Mouse (Mus musculus) cerebellum, adult 11 months (tissue): ENCODE measurements around the gene Sox2.

Source experiments
- DNase-seq: peaks from one replicate; pipeline ENCODE4 v3.0.0; 2022

Sox2 gene

GRCm38 (mm10) chr3:34660542-34661290 lies 10.5 kb downstream of the Sox2 start:
- no peak for DNase-seq

- no peak for DNase-seq
Measured at GRCm38 (mm10) chr3:34661341-34662007, 11.3 kb downstream of the Sox2 start.

GRCm38 (mm10) chr3:34662008-34662711 lies 12.0 kb downstream of the Sox2 start:
- no peak for DNase-seq

DNA sequence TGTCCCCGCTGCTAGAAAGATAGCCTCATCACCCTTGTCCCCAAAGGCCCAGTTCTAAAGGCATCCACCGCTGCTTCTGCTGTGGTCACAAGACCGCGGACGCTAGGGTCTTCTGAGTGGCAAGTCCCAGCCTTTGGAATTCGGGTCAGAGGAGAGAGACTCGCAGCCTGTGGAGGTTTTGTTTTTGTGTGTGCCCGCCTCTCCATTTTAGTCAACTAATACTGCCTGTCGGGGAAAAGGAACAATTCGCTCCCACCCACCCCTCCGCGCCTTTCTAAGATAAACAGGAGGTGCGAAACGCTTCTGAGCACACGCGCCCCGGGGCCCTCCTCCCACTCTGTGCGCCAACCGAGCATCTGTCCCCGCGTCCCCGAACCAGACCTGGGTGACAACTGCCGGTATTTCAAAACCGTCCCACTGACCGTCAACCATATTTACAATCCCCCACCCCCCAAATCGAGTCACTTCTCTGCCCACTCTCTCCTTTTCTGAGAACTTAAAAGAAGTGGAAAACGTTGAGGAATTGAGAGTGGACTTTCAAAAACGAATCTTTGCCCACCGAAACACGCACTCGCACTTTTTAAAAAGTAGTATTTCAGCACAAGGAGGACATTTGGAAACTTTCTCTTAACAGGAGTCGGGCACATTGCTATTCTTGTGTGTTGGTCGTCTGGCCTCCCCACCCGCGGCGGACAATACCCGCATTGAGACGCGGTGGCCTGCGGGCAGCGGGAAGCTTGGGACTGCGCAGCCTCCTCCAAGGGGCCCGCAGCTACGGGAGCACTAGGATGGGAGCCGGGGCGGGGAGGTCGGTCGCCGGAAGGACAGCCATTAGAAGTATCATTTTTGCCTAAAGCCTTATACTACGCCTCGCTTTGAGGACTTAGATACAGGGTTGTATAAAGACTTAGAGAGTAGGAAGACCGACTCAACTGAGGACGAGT lies 12.8 kb downstream of the Sox2 start:
- DNase-seq = no peak

DNA sequence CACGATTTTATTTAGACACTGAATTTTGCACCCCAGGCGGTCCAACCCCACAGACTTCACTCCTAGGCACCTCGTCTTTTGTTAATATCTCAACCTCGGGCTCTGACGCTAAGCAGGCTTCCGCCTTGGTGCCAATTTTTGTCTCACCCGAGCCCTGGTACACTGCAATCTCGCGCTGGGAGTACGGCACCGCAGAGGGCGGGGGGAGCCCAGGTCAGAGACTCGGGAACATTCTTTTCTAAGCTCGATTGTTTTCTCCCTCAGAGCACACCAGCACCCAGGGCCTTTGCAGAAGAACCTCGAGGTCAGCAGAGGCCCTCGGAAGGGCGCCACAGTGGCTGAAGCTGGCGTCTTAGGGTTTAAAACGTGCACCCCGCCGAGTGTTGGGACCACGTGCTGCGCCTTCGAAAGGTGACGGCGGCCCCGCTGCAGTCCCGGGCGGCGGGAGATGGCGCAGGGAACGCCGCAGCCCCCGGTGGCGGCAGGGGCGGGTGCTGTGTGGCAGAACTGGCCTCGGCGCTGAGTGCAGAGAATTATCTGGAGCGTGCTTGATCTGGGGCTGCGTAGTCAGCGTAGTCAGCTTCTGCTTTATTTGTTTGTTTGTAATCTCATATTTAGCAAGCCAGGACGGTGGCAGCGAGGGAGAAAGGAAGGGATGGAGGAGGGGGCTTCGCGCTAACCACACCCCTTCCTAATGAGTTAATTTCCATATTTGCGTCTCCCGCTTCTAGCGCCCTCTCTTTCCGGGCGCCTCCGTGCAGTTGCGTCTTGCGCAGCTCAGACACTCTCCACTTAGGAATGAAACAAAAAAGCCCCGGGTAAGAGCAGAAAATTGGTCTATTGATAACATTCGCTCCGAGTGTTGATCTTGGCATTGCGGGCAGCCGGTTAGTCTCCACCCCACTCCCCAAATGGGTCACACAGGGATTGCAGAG lies 13.8 kb downstream of the Sox2 start:
- DNase-seq = no peak

DNA sequence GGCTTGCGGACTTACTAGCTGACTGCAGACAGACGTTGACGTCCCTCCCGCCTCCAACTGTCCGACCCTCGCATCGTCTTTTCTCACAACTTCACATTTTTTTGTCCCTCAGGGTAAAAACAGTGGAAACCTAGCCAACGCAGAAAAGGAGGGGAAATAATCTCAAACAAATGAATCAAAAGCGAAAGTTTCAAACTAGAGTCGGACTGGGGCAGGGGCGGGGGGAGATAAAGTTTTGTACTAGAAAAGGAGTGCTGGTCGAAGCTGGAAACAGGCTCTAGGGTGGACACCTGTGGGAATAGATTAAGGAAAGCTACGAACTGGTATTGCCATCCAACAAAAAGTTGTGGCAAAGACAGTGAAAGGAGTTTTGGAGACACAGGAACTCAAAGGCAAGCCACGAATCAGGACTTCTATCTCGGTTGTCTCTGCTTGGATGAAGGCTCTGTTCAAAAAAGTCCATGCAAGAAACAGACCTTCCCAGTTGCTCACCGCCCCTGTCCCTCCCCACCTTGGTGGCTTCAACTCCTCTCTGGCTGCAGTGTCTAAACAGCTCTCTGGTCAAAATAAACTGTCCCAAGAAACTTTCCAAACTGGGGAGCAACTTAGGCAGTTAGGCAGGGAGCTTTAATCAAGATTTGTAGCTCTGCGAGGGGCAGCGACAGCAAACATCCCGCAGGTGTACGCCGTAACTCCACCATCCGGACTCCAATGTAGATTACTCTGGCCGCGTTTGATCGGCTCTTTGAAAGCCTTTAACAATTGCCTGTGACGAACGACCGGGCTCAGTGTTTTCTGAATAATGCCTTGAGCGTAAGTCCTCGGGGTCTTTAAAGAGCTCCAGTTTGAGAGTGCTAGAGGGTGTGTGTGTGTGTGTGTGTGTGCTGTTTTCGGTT lies 14.7 kb downstream of the Sox2 start:
- DNase-seq = no peak

DNA sequence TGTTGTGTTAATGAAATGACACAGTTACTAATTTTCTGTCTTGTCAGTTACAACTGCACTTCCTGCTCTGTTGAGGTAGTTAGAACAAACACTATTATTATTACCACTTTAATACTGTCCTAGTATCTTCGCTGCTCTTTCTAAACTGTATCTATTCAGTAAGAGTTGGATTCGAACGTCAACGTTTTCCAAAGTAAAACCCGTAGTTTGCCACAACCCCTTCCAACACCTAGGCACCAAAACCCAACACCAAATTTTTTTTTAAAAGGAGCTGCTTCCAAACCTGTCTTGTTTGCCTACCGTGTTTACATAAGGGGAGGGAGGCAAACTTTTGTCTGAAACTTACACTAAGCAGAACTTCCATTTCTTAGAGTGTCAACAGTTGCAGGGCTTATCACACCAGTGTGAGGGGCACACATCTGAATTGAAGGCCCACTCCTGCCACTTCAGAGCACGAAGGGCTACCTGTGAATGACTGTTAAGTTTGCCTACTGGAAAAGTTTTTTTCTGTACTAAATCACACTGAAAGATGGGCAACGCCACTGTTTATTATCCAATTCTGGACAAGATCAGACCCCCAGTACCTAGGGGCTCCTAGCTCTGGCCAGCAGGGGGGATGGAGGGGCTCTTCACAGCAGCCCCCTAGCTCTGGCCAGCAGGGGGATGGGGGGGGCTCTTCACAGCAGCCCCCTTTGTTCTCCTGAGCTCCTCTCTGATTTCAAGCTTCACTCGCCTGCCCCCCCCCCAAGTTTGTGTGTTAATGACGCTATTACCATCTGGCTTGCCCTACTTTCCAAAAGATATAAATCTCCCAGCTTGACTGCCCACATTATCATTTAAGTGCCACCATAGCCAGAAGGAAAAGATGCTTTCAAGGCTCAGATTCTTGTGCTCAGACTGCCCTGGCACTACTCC lies 15.8 kb downstream of the Sox2 start:
- no peak for DNase-seq

DNA sequence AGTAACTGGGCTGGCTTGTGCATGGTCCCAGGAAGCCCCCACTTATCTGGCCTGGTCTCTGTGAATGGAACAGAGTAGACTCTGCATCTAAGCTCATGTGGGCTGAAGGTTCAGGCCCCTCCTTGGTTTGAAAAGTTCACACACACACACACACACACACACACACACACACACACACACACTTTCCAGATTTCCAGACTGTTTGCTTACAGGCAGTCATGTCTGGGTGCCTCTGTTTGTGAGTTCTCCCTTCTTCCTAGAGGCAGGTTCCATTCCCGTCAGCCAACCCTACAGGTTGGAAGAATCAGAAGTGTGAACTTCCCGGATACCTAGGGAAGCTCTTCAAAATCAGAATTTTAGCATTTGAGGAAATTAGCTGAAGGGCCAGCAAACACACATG lies 17.0 kb downstream of the Sox2 start:
- DNase-seq = no peak

GRCm38 (mm10) chr3:34667881-34668817 lies 17.9 kb downstream of the Sox2 start:
- no peak for DNase-seq

DNA sequence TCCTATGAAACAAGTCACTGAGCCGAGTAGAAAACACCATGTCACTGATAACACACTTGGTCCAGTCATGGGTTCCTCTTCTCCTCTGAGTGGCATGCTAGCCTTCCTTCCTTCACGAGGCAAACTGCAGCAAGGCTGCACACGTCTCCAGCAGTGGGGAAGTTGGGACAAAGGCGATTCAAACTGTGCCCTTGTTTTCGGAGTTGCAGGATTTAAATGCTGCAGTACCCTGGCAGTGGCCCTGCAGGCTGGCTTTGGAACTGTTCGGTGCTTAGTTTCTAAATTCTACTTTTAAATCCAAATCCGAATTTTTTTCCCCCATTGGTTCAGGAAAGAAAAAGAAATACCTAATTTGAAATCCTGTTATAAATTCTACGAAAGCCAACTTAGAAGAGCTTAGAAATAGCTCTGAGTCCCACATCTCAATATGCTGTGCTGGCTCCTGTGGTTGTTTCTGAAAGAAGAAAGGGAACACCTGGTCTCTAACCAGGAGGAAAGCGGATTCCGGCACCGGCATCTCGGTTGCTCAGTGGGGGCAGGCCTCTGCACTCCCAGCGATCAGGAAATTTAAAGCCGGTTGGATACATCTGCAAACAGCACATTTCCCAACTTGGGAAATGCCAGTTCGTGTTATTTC lies 20.9 kb downstream of the Sox2 start:
- DNase-seq = no peak

GRCm38 (mm10) chr3:34678840-34679239 lies 28.6 kb downstream of the Sox2 start:
- DNase-seq = no peak

DNA sequence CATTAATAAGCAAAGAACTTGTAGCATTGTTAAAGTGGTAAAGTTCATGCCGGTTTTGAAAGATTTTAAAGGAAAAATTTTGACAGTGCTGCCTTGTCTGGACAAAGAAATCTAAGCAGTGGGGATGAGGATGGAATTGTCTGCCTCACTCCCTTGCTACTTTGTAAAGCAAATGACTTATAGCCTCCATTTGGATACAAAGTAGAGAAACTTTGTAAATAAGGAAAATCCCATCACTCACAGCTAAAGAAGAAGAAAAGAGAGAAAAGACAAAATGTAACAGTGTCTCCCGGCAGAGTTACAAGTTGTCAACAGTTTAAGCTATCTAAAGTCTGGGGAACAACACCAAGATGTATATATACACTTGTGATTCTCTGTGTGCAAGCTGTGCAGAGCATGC lies 29.2 kb downstream of the Sox2 start:
- DNase-seq = no peak

- no peak for DNase-seq
Measured at GRCm38 (mm10) chr3:34679921-34680320, 29.7 kb downstream of the Sox2 start.

GRCm38 (mm10) chr3:34688072-34688471 lies 37.9 kb downstream of the Sox2 start:
- DNase-seq = no peak

DNA sequence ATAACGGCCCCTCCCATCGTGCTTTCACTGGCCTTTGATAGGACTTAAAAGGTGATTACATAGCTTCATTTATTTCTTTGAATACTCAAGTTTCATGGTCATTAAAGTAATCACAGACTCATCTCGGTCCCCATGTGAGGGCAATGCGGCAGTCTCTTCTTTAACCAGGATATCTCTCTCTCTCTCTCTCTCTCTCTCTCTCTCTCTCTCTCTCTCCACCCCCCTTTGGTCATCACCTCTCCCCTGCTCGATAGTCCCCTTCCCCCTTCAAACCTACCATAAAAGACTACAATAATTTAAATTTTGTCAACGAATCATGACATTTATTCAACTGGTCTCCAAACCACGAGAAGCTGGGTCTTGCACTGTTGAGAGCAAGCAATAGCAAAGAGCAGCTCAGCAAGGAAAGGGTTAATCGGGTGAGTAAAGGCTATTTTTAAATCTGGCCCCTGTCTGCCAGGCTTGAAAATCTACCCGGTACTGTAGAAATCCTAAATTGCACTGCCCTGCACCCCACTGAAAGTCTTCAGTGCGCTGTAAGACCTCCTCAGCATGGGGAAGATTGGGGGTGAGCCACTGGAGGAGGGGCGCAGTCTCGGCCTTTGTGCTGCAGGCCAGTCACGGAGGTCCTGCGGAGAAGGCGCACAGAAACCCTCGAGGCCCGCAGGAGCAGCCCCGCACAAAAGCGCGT lies 41.6 kb downstream of the Sox2 start:
- no peak for DNase-seq

DNA sequence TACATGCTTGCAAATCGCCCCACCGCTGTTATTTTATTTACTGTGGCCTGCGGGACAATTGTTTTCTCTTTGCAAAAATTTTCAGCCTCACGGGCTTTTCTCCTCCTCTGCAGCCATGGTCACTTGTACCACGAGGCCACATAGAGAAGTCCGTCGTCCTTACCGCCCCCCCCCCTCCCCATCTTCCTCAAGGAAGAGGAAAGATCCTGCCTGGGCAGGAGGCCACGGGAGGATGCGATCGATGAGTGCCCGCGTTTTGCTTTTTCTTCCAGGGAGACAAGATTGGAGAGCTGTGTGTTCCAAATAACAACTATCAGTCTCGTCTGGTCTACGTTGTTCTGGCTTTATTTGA lies 42.2 kb downstream of the Sox2 start:
- DNase-seq = no peak
